Mouse (Mus musculus) liver, embryonic 16.5 days (tissue): Measurements from ENCODE around the gene Setd2. TPM values are rescaled to one million over a fixed set of nuclear protein-coding genes. Genes with fewer than 3 reads are reported as not detected.

Experiments used
- ATAC-seq: fragments of 200-750 bp; cut with Nextera tagmentation; 2 replicates; pipeline ENCODE4 v1.8.0; 2017; ENCODE audit warnings: low read depth, mild to moderate bottlenecking, moderate number of reproducible peaks, moderate library complexity
- H3K27ac ChIP-seq: fragments of 300-500 bp; sonication (generic); 2 replicates; pipeline ENCODE4 v1.5.1; 2014; ENCODE audit warnings: mild to moderate bottlenecking, low read length
- H3K27me3 ChIP-seq: fragments of 300-500 bp; sonication (generic); 2 replicates; pipeline ENCODE4 v1.6.1; 2014; ENCODE audit warnings: low read depth, low read length, mixed read lengths; ENCODE audit not compliant: control insufficient read depth, insufficient read depth
- H3K36me3 ChIP-seq: fragments of 300-500 bp; sonication (generic); 2 replicates; pipeline ENCODE4 v1.6.1; 2014; ENCODE audit warnings: mild to moderate bottlenecking; ENCODE audit not compliant: control insufficient read depth, insufficient read depth
- H3K4me1 ChIP-seq: fragments of 300-500 bp; sonication (generic); 2 replicates; pipeline ENCODE4 v1.6.1; 2014; ENCODE audit warnings: low read depth, low read length, mixed read lengths; ENCODE audit not compliant: control insufficient read depth
- H3K4me2 ChIP-seq: fragments of 300-500 bp; sonication (generic); 2 replicates; pipeline ENCODE4 v1.6.1; 2014; ENCODE audit warnings: low read depth, low read length, mixed read lengths
- H3K4me3 ChIP-seq: fragments of 300-500 bp; sonication (generic); 2 replicates; pipeline ENCODE4 v1.5.1; 2014; ENCODE audit warnings: low read depth, mild to moderate bottlenecking, low read length
- H3K9ac ChIP-seq: fragments of 300-500 bp; sonication (generic); 2 replicates; pipeline ENCODE4 v1.6.1; 2014; ENCODE audit warnings: low read depth, low read length
- H3K9me3 ChIP-seq: fragments of 300-500 bp; sonication (generic); replicated peaks from 2 replicates; pipeline ENCODE4 v1.6.1; 2016; ENCODE audit warnings: low read length; ENCODE audit not compliant: control insufficient read depth
- WGBS: fragments of 180-500 bp; shearing (Covaris S2); extraction: QIAGEN DNeasy Blood & Tissue Kit; methylation state at CpG from one replicate; pipeline ENCODE4 v1.1.7; 2014; ENCODE audit not compliant: insufficient replicate concordance; 5-methylcytosine and 5-hydroxymethylcytosine counted together
- polyA plus RNA-seq: library from polyadenylated mRNA; unstranded; fragments of >200 nt; fragmentation: Nextera tagmentation; extraction: Ambion mirVana; gene quantifications from 2 replicates; pipeline ENCODE4 v1.2.1, GENCODE M21; 2015

Gene Setd2
- polyA plus RNA-seq, 1 experiment from 2014 or later: 10.0 TPM

- no peak overlapping the region for H3K9ac ChIP-seq
- no peak overlapping the region for H3K4me3 ChIP-seq
- H3K4me1 ChIP-seq: peaks cover 3% of the 10 kb centered on the region
- H3K9me3 ChIP-seq: no peaks in the 10 kb centered on the region
- H3K27me3 ChIP-seq: no peaks in the 10 kb centered on the region
- H3K27ac ChIP-seq: no peak overlapping the region
- no peak for ATAC-seq
- no peak overlapping the region for H3K4me2 ChIP-seq
- 0 out of 2 replicates have a peak, but pooled peaks cover 2% of the 10 kb centered on the region for H3K36me3 ChIP-seq
- 83% methylated on average over 15 of the region's 15 CpGs for WGBS
These were observed 97.8 kb downstream of the Setd2 start for GRCm38 (mm10) chr9:110630171-110630570.

- Histone ChIP-seq H3K27ac (no peak overlapping the region), H3K9ac (no peak overlapping the region), H3K4me2 (no peak overlapping the region), H3K4me1 (no peaks in the 10 kb centered on the region), H3K27me3 (no peaks in the 10 kb centered on the region), H3K9me3 (no peaks in the 10 kb centered on the region), H3K36me3 (peaks cover 2% of the 10 kb centered on the region; the same call in 1 of the 2 replicates), H3K4me3 (no peak overlapping the region)
- 52% methylated on average over 10 of the region's 10 CpGs for WGBS
- ATAC-seq: no peak
These were observed 98.8 kb downstream of the Setd2 start for GRCm38 (mm10) chr9:110631191-110631590.

GRCm38 (mm10) chr9:110631651-110632275 lies 99.4 kb downstream of the Setd2 start:
- Histone ChIP-seq H3K36me3 (peaks cover 2% of the 10 kb centered on the region; the same call in 1 of the 2 replicates), H3K27me3 (no peaks in the 10 kb centered on the region), H3K9ac (no peak overlapping the region), H3K27ac (no peak overlapping the region), H3K4me1 (no peaks in the 10 kb centered on the region), H3K9me3 (no peaks in the 10 kb centered on the region), H3K4me3 (no peak overlapping the region), H3K4me2 (no peak overlapping the region)
- WGBS: 78% methylated on average over 30 of the region's 30 CpGs
- ATAC-seq: no peak

GRCm38 (mm10) chr9:110632671-110633070 lies 100.3 kb downstream of the Setd2 start:
- Histone ChIP-seq H3K9ac (no peak overlapping the region), H3K4me2 (no peak overlapping the region), H3K4me1 (no peaks in the 10 kb centered on the region), H3K4me3 (no peak overlapping the region), H3K27ac (no peak overlapping the region), H3K36me3 (peaks cover 2% of the 10 kb centered on the region; the same call in 1 of the 2 replicates), H3K27me3 (no peaks in the 10 kb centered on the region), H3K9me3 (no peaks in the 10 kb centered on the region)
- no peak for ATAC-seq
- WGBS: 72% methylated on average over 15 of the region's 15 CpGs

GRCm38 (mm10) chr9:110633882-110634281 lies 101.5 kb downstream of the Setd2 start:
- Histone ChIP-seq H3K9me3 (no peaks in the 10 kb centered on the region), H3K36me3 (peaks cover 2% of the 10 kb centered on the region; the same call in 1 of the 2 replicates), H3K4me2 (no peak overlapping the region), H3K27me3 (no peaks in the 10 kb centered on the region), H3K9ac (no peak overlapping the region), H3K27ac (no peak overlapping the region), H3K4me1 (no peaks in the 10 kb centered on the region), H3K4me3 (no peak overlapping the region)
- ATAC-seq: peak; percentile 6; the same call in 1 of the 2 replicates
- 67% methylated on average over 17 of the region's 17 CpGs for WGBS

- Histone ChIP-seq H3K27me3 (no peaks in the 10 kb centered on the region), H3K9ac (no peak overlapping the region), H3K4me3 (no peak overlapping the region), H3K36me3 (no peaks in the 10 kb centered on the region; the same call in 1 of the 2 replicates), H3K9me3 (no peaks in the 10 kb centered on the region), H3K27ac (no peak overlapping the region), H3K4me1 (no peaks in the 10 kb centered on the region), H3K4me2 (no peak overlapping the region)
- no peak; the same call in 1 of the 2 replicates for ATAC-seq
- 13% methylated on average over 19 of the region's 19 CpGs for WGBS
These were observed 102.8 kb downstream of the Setd2 start for GRCm38 (mm10) chr9:110635225-110635624.

- no peak overlapping the region for H3K4me2 ChIP-seq
- no peaks in the 10 kb centered on the region; the same call in 1 of the 2 replicates for H3K36me3 ChIP-seq
- no peak for ATAC-seq
- no peaks in the 10 kb centered on the region for H3K4me1 ChIP-seq
- H3K27ac ChIP-seq: no peak overlapping the region
- H3K9ac ChIP-seq: no peak overlapping the region
- H3K4me3 ChIP-seq: no peak overlapping the region
- H3K9me3 ChIP-seq: no peaks in the 10 kb centered on the region
- WGBS: 78% methylated on average over 10 of the region's 10 CpGs
- no peaks in the 10 kb centered on the region for H3K27me3 ChIP-seq
These were observed 106.2 kb downstream of the Setd2 start for GRCm38 (mm10) chr9:110638611-110639021.

GRCm38 (mm10) chr9:110641006-110641405 lies 108.6 kb downstream of the Setd2 start:
- 42% methylated on average over 5 of the region's 5 CpGs for WGBS
- peaks cover 3% of the 10 kb centered on the region for H3K4me1 ChIP-seq
- ATAC-seq: no peak

GRCm38 (mm10) chr9:110642812-110643524 lies 110.6 kb downstream of the Setd2 start:
- Histone ChIP-seq H3K36me3 (no peaks in the 10 kb centered on the region), H3K27ac (no peak overlapping the region), H3K4me2 (no peak overlapping the region), H3K9ac (no peak overlapping the region), H3K4me1 (peaks cover 3% of the 10 kb centered on the region), H3K4me3 (no peak overlapping the region), H3K9me3 (no peaks in the 10 kb centered on the region), H3K27me3 (no peaks in the 10 kb centered on the region)
- no peak for ATAC-seq
- WGBS: 52% methylated on average over 5 of the region's 5 CpGs

More at GRCm38 (mm10) chr9:110641006-110641405, 108.6 kb downstream of the Setd2 start:
- Histone ChIP-seq H3K27ac (no peak overlapping the region), H3K27me3 (no peaks in the 10 kb centered on the region), H3K4me3 (no peak overlapping the region), H3K4me2 (no peak overlapping the region), H3K9ac (no peak overlapping the region), H3K9me3 (no peaks in the 10 kb centered on the region), H3K36me3 (no peaks in the 10 kb centered on the region)
